Mouse (Mus musculus) liver, adult 2 months (tissue): ENCODE data around the gene Marf1.

ENCODE experiments used
- CTCF ChIP-seq: fragments of 200-500 bp; IDR thresholded peaks from 2 replicates; pipeline ENCODE4 v1.5.1; 2011; ENCODE audit warnings: low read depth, low read length, control low read depth
- POLR2A ChIP-seq: fragments of 200-500 bp; IDR thresholded peaks from 2 replicates; pipeline ENCODE4 v1.6.1; 2011; ENCODE audit warnings: low read length, control low read depth; ENCODE audit not compliant: insufficient read depth; ENCODE audit errors: extremely low read depth

DNA sequence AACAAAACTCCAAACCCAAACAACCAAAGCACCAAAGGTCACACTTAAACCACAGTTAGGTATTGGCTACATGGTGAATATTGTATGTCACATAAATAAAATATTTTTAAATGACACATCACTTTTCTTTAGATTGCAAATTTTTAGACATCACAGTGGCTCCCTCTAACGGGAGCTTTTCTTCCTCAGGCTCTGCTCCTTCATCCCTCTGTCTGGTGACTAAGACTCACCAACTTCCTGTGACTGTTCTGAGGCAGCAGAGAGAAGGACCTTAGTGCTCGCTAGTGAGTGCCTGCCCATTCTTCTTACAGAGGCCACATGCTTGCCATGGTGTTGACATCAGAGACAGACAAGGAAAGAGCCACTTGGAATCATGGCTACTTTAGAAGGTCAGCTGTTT lies 51.0 kb downstream of the Marf1 start:
- TF ChIP-seq CTCF (no peak), POLR2A (no peak)
